Mouse (Mus musculus): ENCODE results near the gene Cacna1c. TPM values are rescaled to one million over a fixed set of nuclear protein-coding genes. Genes with fewer than 3 reads are reported as not detected.

The Cacna1c gene
- polyA plus RNA-seq (2012; rRNA removed): 9.4 and 19.1 TPM in 2 replicates

- peak; percentile 69 for DNase-seq (ENCODE audit: low read depth)
- no peak for TF ChIP-seq POLR2A (IDR thresholded peaks at IDR 0.05; ENCODE audit: borderline replicate concordance, extremely low read depth, insufficient read depth, insufficient read length, poor library complexity, severe bottlenecking)
- TF ChIP-seq CTCF (IDR thresholded peaks at IDR 0.05; ENCODE audit: borderline replicate concordance, extremely low read depth, insufficient read depth, insufficient read length): no peak
Measured at GRCm38 (mm10) chr6:119196382-119197305, at the start of gene Cacna1c. Cacna1c (minus strand) TSS chr6:119196418.

- DNase-seq (ENCODE audit: low read depth): no peak
- no peak for TF ChIP-seq CTCF (IDR thresholded peaks at IDR 0.05; ENCODE audit: borderline replicate concordance, extremely low read depth, insufficient read depth, insufficient read length)
Measured at GRCm38 (mm10) chr6:119240871-119241705, 44.9 kb upstream of the Cacna1c start.

- DNase-seq (ENCODE audit: low read depth): no peak
- TF ChIP-seq POLR2A (IDR thresholded peaks at IDR 0.05; ENCODE audit: borderline replicate concordance, extremely low read depth, insufficient read depth, insufficient read length, poor library complexity, severe bottlenecking): no peak
- TF ChIP-seq CTCF (IDR thresholded peaks at IDR 0.05; ENCODE audit: borderline replicate concordance, extremely low read depth, insufficient read depth, insufficient read length): no peak
Measured at GRCm38 (mm10) chr6:119240256-119240655, 44.0 kb upstream of the Cacna1c start.

- TF ChIP-seq CTCF (IDR thresholded peaks at IDR 0.05; ENCODE audit: borderline replicate concordance, extremely low read depth, insufficient read depth, insufficient read length) (no peak), POLR2A (IDR thresholded peaks at IDR 0.05; ENCODE audit: borderline replicate concordance, extremely low read depth, insufficient read depth, insufficient read length, poor library complexity, severe bottlenecking) (no peak)
- DNase-seq (ENCODE audit: low read depth): no peak
Measured at GRCm38 (mm10) chr6:119239341-119240005, 43.3 kb upstream of the Cacna1c start.

- no peak for TF ChIP-seq POLR2A (IDR thresholded peaks at IDR 0.05; ENCODE audit: borderline replicate concordance, extremely low read depth, insufficient read depth, insufficient read length, poor library complexity, severe bottlenecking)
- TF ChIP-seq CTCF (IDR thresholded peaks at IDR 0.05; ENCODE audit: borderline replicate concordance, extremely low read depth, insufficient read depth, insufficient read length): no peak
- DNase-seq (ENCODE audit: low read depth): peak; percentile 92
Measured at GRCm38 (mm10) chr6:119237427-119237989, 41.3 kb upstream of the Cacna1c start.

- TF ChIP-seq CTCF (IDR thresholded peaks at IDR 0.05; ENCODE audit: borderline replicate concordance, extremely low read depth, insufficient read depth, insufficient read length) (no peak), POLR2A (IDR thresholded peaks at IDR 0.05; ENCODE audit: borderline replicate concordance, extremely low read depth, insufficient read depth, insufficient read length, poor library complexity, severe bottlenecking) (no peak)
- DNase-seq (ENCODE audit: low read depth): no peak
Measured at GRCm38 (mm10) chr6:119236241-119236640, 40.0 kb upstream of the Cacna1c start, which contains the start of gene Cacna2d4. Cacna2d4 (plus strand) TSS chr6:119236526.

GRCm38 (mm10) chr6:119235441-119235840 is 39.2 kb upstream of the Cacna1c start:
- no peak for TF ChIP-seq CTCF (IDR thresholded peaks at IDR 0.05; ENCODE audit: borderline replicate concordance, extremely low read depth, insufficient read depth, insufficient read length)
- TF ChIP-seq POLR2A (IDR thresholded peaks at IDR 0.05; ENCODE audit: borderline replicate concordance, extremely low read depth, insufficient read depth, insufficient read length, poor library complexity, severe bottlenecking): no peak
- no peak for DNase-seq (ENCODE audit: low read depth)

- no peak for TF ChIP-seq CTCF (IDR thresholded peaks at IDR 0.05; ENCODE audit: borderline replicate concordance, extremely low read depth, insufficient read depth, insufficient read length)
- no peak for TF ChIP-seq POLR2A (IDR thresholded peaks at IDR 0.05; ENCODE audit: borderline replicate concordance, extremely low read depth, insufficient read depth, insufficient read length, poor library complexity, severe bottlenecking)
- no peak for DNase-seq (ENCODE audit: low read depth)
Measured at GRCm38 (mm10) chr6:119233066-119233465, 36.8 kb upstream of the Cacna1c start.

GRCm38 (mm10) chr6:119228861-119229603 is 32.8 kb upstream of the Cacna1c start:
- TF ChIP-seq CTCF (IDR thresholded peaks at IDR 0.05; ENCODE audit: borderline replicate concordance, extremely low read depth, insufficient read depth, insufficient read length) (no peak), POLR2A (IDR thresholded peaks at IDR 0.05; ENCODE audit: borderline replicate concordance, extremely low read depth, insufficient read depth, insufficient read length, poor library complexity, severe bottlenecking) (no peak)

GRCm38 (mm10) chr6:119227001-119227400 is 30.8 kb upstream of the Cacna1c start:
- TF ChIP-seq CTCF (IDR thresholded peaks at IDR 0.05; ENCODE audit: borderline replicate concordance, extremely low read depth, insufficient read depth, insufficient read length) (no peak), POLR2A (IDR thresholded peaks at IDR 0.05; ENCODE audit: borderline replicate concordance, extremely low read depth, insufficient read depth, insufficient read length, poor library complexity, severe bottlenecking) (no peak)

More at GRCm38 (mm10) chr6:119228861-119229603, 32.8 kb upstream of the Cacna1c start:
- no peak for DNase-seq (ENCODE audit: low read depth)

More at GRCm38 (mm10) chr6:119227001-119227400, 30.8 kb upstream of the Cacna1c start:
- no peak for DNase-seq (ENCODE audit: low read depth)
